In genomic region chr8:47851824-47852502, GRCm38 (mm10) we compare ENCODE assay signal across 8 mouse cellular contexts. TPM values are rescaled to one million over a fixed set of nuclear protein-coding genes. Genes with fewer than 3 reads are reported as not detected.
DNase-seq lines count a peak whose midpoint lies in the region; ATAC-seq and TF ChIP-seq lines count a peak whose summit lies in the region.

No protein-coding gene starts in this region.

- no peak; the same call in 1 of the 2 replicates for ATAC-seq in liver, embryonic 11.5 days (replicated peaks; ENCODE audit: low FRiP score)
- ATAC-seq in neutrophil, adult 5-6 weeks (ENCODE audit: extremely low read depth, insufficient number of reproducible peaks, low FRiP score, poor library complexity, severe bottlenecking) = 0 out of 2 replicates have a peak, but pooled peaks have one; percentile 11
- no peak; the same call in 1 of the 2 replicates for ATAC-seq in monocyte, adult 5-6 weeks (replicated peaks; ENCODE audit: insufficient number of reproducible peaks, low FRiP score, low TSS enrichment, poor library complexity, severe bottlenecking)

- intact Hi-C loops in heart, postnatal 25 days (cut with DNase I) = no loop called here

- H3K36me3 ChIP-seq in spleen, adult 2 months (ENCODE audit: control insufficient read depth, insufficient read depth, low read length) = no peaks in the 10 kb centered on the region; the same call in 1 of the 2 replicates
- peaks cover 4% of the 10 kb centered on the region; the same call in 1 of the 2 replicates for H3K36me3 ChIP-seq in liver, embryonic 11.5 days (ENCODE audit: control insufficient read depth, insufficient read depth, low read length)

- no peak for TF ChIP-seq CTCF in spleen, adult 2 months (IDR thresholded peaks at IDR 0.05; ENCODE audit: extremely low read depth, insufficient read depth, insufficient read length, insufficient replicate concordance)

- no peaks in the 10 kb centered on the region for H3K4me1 ChIP-seq in spleen, adult 2 months (ENCODE audit: control insufficient read depth, insufficient read depth, insufficient read length)
- no peaks in the 10 kb centered on the region for H3K4me1 ChIP-seq in liver, embryonic 11.5 days (replicated peaks; ENCODE audit: control insufficient read depth, insufficient read depth, low read length)

- H3K4me2 ChIP-seq in liver, embryonic 11.5 days = peak overlapping the region; percentile 30

- no peak for TF ChIP-seq POLR2A in spleen, adult 2 months (IDR thresholded peaks at IDR 0.05; ENCODE audit: low read depth, low read length)

- H3K27me3 ChIP-seq in spleen, adult 2 months (ENCODE audit: control insufficient read depth, insufficient read depth, low read length) = no peaks in the 10 kb centered on the region
- no peaks in the 10 kb centered on the region for H3K27me3 ChIP-seq in liver, embryonic 11.5 days (replicated peaks; ENCODE audit: control insufficient read depth, insufficient read depth, low read length)

- peak overlapping the region; percentile 53 for H3K4me3 ChIP-seq in spleen, adult 2 months (ENCODE audit: extremely low read depth, insufficient read depth, insufficient read length)
- peak overlapping the region; percentile 18 for H3K4me3 ChIP-seq in liver, embryonic 11.5 days (ENCODE audit: low read depth, low read length)

- WGBS in spleen, adult 2 months = 10% methylated on average over 12 of the region's 12 CpGs
- WGBS in liver, embryonic 11.5 days = 55% methylated on average over 12 of the region's 12 CpGs

- no peak overlapping the region for H3K9ac ChIP-seq in liver, embryonic 11.5 days (ENCODE audit: low read depth, low read length)

- DNase-seq in adrenal gland, postnatal 14 days = peak; percentile 48
- no peak for DNase-seq in adrenal gland, postnatal 4 days (ENCODE audit: low spot score in 2 of 2)
- no peak for DNase-seq in spleen, adult 2 months (ENCODE audit: low read depth in 1 of 2, low spot score in 2 of 2)
- no peak for DNase-seq in spleen, adult 12 weeks (ENCODE audit: low spot score)
- DNase-seq in heart, postnatal 25 days (ENCODE audit: low spot score) = peak; percentile 60
- DNase-seq in liver, embryonic 11.5 days (ENCODE audit: low spot score) = no peak

- H3K27ac ChIP-seq in spleen, adult 2 months (ENCODE audit: insufficient read depth, low read length) = peak overlapping the region; percentile 43; the same call in 1 of the 2 replicates
- no peak overlapping the region for H3K27ac ChIP-seq in liver, embryonic 11.5 days (ENCODE audit: low read depth, low read length)

- H3K9me3 ChIP-seq in liver, embryonic 11.5 days (ENCODE audit: control insufficient read depth, low read length) = no peaks in the 10 kb centered on the region

RNA-seq across cellular contexts. Expression of gene Cldn22, which starts 27.7 kb away (rescaled TPM):
- 0.53 and 0.59 TPM in 2 replicates for total RNA-seq in adrenal gland, postnatal 14 days (2021)
- not detected for total RNA-seq in adrenal gland, postnatal 4 days (2021)
- 0.09 and 0.21 TPM in 2 replicates for polyA plus RNA-seq in spleen, adult 2 months (2012; rRNA removed)
- not detected for total RNA-seq in heart, postnatal 25 days (2021)
- not detected in 2 replicates for polyA plus RNA-seq in liver, embryonic 11.5 days (2014; fragmentation: Nextera tagmentation; extraction: Ambion mirVana)
- not detected in 2 replicates for total RNA-seq in neutrophil, adult 5-6 weeks (2017)
- not detected in 3 replicates for total RNA-seq in monocyte, adult 5-6 weeks (2017)

RNA-seq across cellular contexts. Expression of gene Cldn24, which starts 30.0 kb away (rescaled TPM):
- not detected in 2 replicates for total RNA-seq in adrenal gland, postnatal 14 days (2021)
- total RNA-seq in adrenal gland, postnatal 4 days (2021) = not detected
- not detected in 2 replicates for polyA plus RNA-seq in spleen, adult 2 months (2012; rRNA removed)
- total RNA-seq in heart, postnatal 25 days (2021) = not detected
- polyA plus RNA-seq in liver, embryonic 11.5 days (2014; fragmentation: Nextera tagmentation; extraction: Ambion mirVana) = not detected in 2 replicates
- total RNA-seq in neutrophil, adult 5-6 weeks (2017) = not detected in 2 replicates
- not detected in 3 replicates for total RNA-seq in monocyte, adult 5-6 weeks (2017)

Comparison
In these comparisons a context has a peak if more than half of its experiments do, and no peak if none do; other contexts are left out.
1. DNase-seq: peak in adrenal gland, postnatal 14 days (single experiment) and heart, postnatal 25 days (single experiment); none in adrenal gland, postnatal 4 days (0 of 2), spleen, adult 2 months (0 of 2), spleen, adult 12 weeks (single experiment) and liver, embryonic 11.5 days (single experiment).